Mouse (Mus musculus): ENCODE measurements at regions not wholly inside any gene's neighbourhood (a gene's known extent, or its start where the extent isn't known, plus 50 kb on each side); places are given as distances from the start of the nearest gene placed in this dataset.
"Not testable (repeated sequence)": the region's sequence is repeated elsewhere in the genome, so short reads cannot be mapped to it uniquely, and the experiment has no call there.

DNA sequence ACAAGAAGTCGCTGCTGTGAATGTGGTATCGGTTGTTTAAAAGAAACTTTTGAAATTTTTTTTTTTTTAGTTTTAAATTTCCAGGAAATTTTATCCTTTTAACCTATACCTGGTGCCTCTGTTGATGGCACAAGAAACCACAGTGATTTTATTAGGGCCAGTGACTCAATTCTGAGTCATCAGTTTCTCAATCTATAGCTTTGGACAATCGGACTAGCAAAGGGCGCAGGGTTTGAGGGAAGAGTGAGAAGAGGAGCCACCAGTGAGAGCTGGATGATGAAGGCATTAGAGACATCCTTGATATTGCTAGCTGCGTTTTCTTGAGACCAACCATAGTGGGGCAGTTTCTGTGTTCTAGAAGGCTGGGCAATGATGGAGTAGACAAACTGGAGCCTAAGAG is 55.4 kb upstream of the Il33 start:
- H3K9ac ChIP-seq (replicated peaks; ENCODE audit: low read length): no peak overlapping the region
- 82% methylated on average over 5 of the region's 5 CpGs for WGBS
- H3K27me3 ChIP-seq (ENCODE audit: control insufficient read depth, insufficient read depth, low read length): no peaks in the 10 kb centered on the region
- H3K4me2 ChIP-seq (ENCODE audit: low read depth, low read length): no peak overlapping the region
- no peaks in the 10 kb centered on the region for H3K4me1 ChIP-seq (ENCODE audit: control insufficient read depth, insufficient read depth, low read length)
- no peak overlapping the region for H3K27ac ChIP-seq (replicated peaks; ENCODE audit: low read depth, low read length)
- H3K9me3 ChIP-seq (replicated peaks; ENCODE audit: control insufficient read depth, low read length): no peaks in the 10 kb centered on the region
- ATAC-seq (replicated peaks; ENCODE audit: insufficient number of reproducible peaks, low FRiP score, low TSS enrichment, low read depth): no peak
- no peak for DNase-seq (ENCODE audit: low spot score)
- no peaks in the 10 kb centered on the region for H3K36me3 ChIP-seq (replicated peaks; ENCODE audit: control insufficient read depth, insufficient read depth, low read depth, low read length)
- H3K4me3 ChIP-seq (ENCODE audit: low read depth, low read length): no peak overlapping the region

DNA sequence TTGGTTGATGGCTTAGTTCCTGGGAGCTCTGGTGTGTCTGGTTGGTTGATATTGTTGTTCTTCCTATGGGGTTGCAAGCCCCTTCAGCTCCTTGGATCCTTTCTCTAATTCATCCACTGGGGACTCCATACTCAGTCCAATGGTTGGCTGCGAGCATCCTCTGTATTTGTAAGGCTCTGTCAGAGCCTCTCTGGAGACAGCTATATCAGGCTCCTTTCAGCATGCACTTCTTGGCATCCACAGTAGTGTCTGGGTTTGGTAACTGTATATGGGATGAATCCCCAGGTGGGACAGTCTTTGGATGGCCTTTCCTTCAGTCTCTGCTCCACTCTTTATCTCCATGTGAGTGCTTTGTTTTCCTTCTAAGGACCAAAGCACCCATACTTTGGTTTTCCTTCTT is 55.9 kb upstream of the Ranbp6 start:
- ATAC-seq (replicated peaks; ENCODE audit: insufficient number of reproducible peaks, low FRiP score, low TSS enrichment, low read depth); H3K36me3 ChIP-seq (replicated peaks; ENCODE audit: control insufficient read depth, insufficient read depth, low read depth, low read length); H3K9me3 ChIP-seq (replicated peaks; ENCODE audit: control insufficient read depth, low read length); H3K4me3 ChIP-seq (ENCODE audit: low read depth, low read length); H3K27me3 ChIP-seq (ENCODE audit: control insufficient read depth, insufficient read depth, low read length); H3K9ac ChIP-seq (replicated peaks; ENCODE audit: low read length); H3K4me1 ChIP-seq (ENCODE audit: control insufficient read depth, insufficient read depth, low read length); H3K27ac ChIP-seq (replicated peaks; ENCODE audit: low read depth, low read length); H3K4me2 ChIP-seq (ENCODE audit: low read depth, low read length); DNase-seq (ENCODE audit: low spot score): not testable (repeated sequence)
- 100% methylated on average over 1 of the region's 1 CpGs for WGBS

DNA sequence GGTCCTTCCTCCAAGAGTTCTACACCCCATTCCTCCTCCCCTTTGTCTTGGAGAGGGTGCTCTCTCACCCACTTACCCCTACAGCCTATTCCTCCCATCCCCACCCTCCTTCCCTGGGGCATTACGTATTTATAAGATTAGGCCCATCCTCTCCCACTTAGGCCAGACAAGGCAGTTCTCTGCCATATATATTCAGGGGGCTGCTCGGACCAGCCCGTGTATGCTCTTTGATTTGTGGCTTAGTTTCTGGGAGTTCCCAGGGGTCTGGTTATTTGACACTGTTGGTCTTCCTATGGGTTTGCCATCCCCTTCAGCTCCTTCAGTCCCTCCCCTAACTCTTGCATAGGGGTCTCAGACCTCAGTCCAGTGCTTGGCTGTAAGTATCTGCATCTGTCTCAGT is 54.0 kb upstream of the Ranbp6 start:
- H3K4me3 ChIP-seq (ENCODE audit: low read depth, low read length): no peak overlapping the region
- no peak overlapping the region for H3K4me2 ChIP-seq (ENCODE audit: low read depth, low read length)
- H3K36me3 ChIP-seq (replicated peaks; ENCODE audit: control insufficient read depth, insufficient read depth, low read depth, low read length): no peaks in the 10 kb centered on the region
- ATAC-seq (replicated peaks; ENCODE audit: insufficient number of reproducible peaks, low FRiP score, low TSS enrichment, low read depth) (no peak; the same call in 1 of the 2 replicates), DNase-seq (ENCODE audit: low spot score) (no peak)
- no peaks in the 10 kb centered on the region for H3K27me3 ChIP-seq (ENCODE audit: control insufficient read depth, insufficient read depth, low read length)
- no peak overlapping the region for H3K27ac ChIP-seq (replicated peaks; ENCODE audit: low read depth, low read length)
- H3K4me1 ChIP-seq (ENCODE audit: control insufficient read depth, insufficient read depth, low read length): no peaks in the 10 kb centered on the region
- no peaks in the 10 kb centered on the region for H3K9me3 ChIP-seq (replicated peaks; ENCODE audit: control insufficient read depth, low read length)
- H3K9ac ChIP-seq (replicated peaks; ENCODE audit: low read length): no peak overlapping the region
- WGBS: 54% methylated on average over 3 of the region's 3 CpGs

DNA sequence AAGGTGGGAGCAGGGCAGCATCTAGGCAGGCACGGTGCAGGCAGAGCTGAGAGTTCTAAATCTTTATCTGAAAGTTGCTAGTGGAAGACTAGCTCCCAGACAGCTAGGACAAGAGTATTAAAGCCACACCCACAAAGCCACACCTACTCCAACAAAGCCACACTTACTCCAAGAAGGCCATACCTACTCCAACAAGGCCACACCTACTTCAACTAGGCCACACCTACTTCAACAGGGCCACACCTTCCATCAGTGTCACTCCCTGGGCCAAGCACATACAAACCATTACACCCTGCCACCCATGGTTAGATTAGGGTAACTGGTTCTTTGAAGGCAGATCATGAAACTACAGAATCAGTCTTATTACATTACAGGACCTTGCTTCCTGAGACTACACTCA is 52.4 kb upstream of the Ranbp6 start:
- H3K4me1 ChIP-seq (ENCODE audit: control insufficient read depth, insufficient read depth, low read length): no peaks in the 10 kb centered on the region
- no peak overlapping the region for H3K4me2 ChIP-seq (ENCODE audit: low read depth, low read length)
- H3K4me3 ChIP-seq (ENCODE audit: low read depth, low read length): no peak overlapping the region
- H3K9me3 ChIP-seq (replicated peaks; ENCODE audit: control insufficient read depth, low read length): no peaks in the 10 kb centered on the region
- 89% methylated on average over 1 of the region's 1 CpGs for WGBS
- no peak for DNase-seq (ENCODE audit: low spot score)
- H3K36me3 ChIP-seq (replicated peaks; ENCODE audit: control insufficient read depth, insufficient read depth, low read depth, low read length): no peaks in the 10 kb centered on the region
- no peak for ATAC-seq (replicated peaks; ENCODE audit: insufficient number of reproducible peaks, low FRiP score, low TSS enrichment, low read depth)
- no peak overlapping the region for H3K9ac ChIP-seq (replicated peaks; ENCODE audit: low read length)
- no peak overlapping the region for H3K27ac ChIP-seq (replicated peaks; ENCODE audit: low read depth, low read length)
- no peaks in the 10 kb centered on the region for H3K27me3 ChIP-seq (ENCODE audit: control insufficient read depth, insufficient read depth, low read length)

DNA sequence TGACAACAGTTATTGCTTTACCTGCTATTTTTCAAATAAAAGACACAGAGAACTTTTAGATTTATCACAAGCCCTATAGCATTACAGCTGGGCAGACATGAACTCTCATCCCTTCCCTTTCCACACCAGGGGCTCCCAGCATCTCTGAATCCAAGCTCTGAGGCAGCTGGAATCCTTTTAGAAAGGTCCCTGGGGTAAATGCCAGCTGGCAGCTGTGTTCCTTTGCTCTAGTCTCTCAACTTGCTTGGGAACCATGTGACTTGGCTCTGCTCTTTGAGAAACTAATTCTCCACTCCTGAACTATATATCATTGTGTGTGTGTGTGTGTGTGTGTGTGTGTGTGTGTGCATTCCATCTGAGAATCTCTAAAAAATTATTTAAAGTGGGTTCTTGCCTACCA is 50.0 kb upstream of the Ranbp6 start:
- H3K4me2 ChIP-seq (ENCODE audit: low read depth, low read length): no peak overlapping the region
- H3K9ac ChIP-seq (replicated peaks; ENCODE audit: low read length): no peak overlapping the region
- no peak overlapping the region for H3K4me3 ChIP-seq (ENCODE audit: low read depth, low read length)
- no peak for ATAC-seq (replicated peaks; ENCODE audit: insufficient number of reproducible peaks, low FRiP score, low TSS enrichment, low read depth)
- H3K4me1 ChIP-seq (ENCODE audit: control insufficient read depth, insufficient read depth, low read length): no peaks in the 10 kb centered on the region
- no peak overlapping the region for H3K27ac ChIP-seq (replicated peaks; ENCODE audit: low read depth, low read length)
- no peaks in the 10 kb centered on the region for H3K36me3 ChIP-seq (replicated peaks; ENCODE audit: control insufficient read depth, insufficient read depth, low read depth, low read length)
- DNase-seq (ENCODE audit: low spot score): peak; percentile 19
- no peaks in the 10 kb centered on the region for H3K27me3 ChIP-seq (ENCODE audit: control insufficient read depth, insufficient read depth, low read length)
- no peaks in the 10 kb centered on the region for H3K9me3 ChIP-seq (replicated peaks; ENCODE audit: control insufficient read depth, low read length)

Data from embryonic facial prominence, embryonic 11.5 days (tissue).